Mouse (Mus musculus) 3T3-L1 (cell line): Measurements from ENCODE around the gene Cope.
A peak's percentile ranks its signal among the peaks of the same experiment; 100 is the strongest.

ENCODE experiments used
- DNase-seq: peaks from one replicate; pipeline ENCODE4 v3.0.0-alpha.2; 2015; ENCODE audit warnings: low read depth, low spot score

The Cope gene

DNA sequence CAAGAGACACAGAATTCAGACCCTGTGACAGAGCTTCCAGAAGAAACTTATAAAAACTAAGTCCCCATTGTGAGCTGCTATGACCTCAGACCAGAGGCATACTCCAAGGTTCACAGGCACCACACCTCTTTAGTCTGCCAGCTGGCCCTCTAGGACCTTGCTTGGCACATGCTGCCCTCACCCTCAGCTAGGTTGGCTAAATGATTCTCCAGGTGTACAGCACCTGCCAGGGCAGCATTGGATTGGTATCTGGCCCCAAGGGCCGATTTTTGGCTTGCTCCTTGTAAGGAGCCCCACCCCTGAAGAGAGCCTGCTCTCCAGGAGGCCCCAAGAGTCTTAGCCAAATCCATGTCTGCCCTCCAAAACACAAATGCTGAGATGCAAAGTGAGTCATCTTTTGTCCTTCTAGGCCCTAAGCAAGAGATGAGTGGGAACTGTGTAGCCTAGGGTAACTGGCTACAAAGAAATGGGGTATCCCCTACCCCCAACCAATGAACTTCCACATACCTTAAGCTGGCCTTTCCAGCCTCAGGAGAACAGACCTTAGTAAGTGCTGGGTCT is 45.6 kb downstream of the Cope start:
- DNase-seq, result peak; percentile 59

DNA sequence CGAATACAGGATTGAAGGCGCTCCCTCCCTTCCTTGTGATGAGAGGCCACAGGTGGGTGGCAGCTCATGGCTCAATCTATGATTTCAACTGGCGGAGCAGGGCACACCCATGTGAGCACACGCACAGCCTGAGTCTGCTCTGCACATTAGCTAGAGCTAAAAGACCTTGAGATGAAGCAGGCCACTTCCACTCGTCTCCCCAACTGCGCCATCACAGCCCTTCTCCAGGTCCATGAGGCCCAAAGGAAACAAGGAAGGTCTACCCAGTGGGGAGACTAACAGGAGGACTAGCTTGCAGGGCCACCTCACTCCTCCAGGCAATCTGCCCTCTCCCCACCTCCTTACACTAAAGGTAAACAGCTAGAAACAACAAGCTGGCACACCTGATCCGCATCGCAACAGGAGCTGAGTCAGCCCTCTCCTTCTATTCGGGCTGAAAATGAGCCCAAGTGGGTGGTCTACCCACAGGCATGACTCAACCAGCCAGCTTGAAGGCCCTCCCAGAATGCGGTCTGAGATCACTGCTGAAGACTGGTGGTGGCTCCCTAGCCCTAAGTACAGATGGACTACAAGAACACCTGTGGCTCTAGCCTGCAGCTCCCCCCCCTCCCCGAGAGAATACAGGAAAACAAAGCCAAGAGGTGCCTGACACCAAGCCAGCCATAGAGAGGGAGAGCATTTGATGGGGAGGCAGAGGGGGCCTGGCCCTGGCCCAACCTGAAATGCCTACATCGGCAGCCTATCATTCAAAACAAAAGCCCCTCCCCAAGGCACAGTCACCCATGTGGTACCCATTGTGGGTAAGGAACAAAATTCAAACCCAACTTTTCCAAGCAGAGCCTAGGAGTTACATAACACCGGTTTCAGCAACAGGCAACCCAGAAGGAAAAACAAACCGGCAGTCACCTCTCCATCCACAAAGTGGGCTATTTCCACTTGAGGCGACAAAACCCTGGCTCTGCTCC is 49.0 kb downstream of the Cope start:
- DNase-seq, result peak; percentile 78

DNA sequence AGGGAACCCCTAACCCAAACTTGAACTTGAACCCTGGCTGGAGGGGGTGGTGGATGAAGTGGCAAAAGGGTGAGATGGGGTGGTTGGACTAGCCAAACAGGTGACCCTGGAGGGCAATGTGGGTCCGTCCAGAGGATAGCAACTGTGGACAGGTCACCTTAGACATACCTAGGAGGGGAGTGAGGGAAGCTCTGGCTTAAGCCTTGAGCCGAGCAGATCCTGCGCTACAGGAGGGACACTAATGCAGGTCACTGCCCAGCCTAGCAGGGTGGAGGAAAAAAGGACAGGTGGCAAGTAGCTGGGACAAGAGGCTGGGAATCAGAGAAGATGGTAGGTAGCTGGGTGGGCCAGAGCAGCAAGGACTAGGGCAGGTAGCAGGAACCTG is 49.7 kb downstream of the Cope start:
- DNase-seq, result no peak

DNA sequence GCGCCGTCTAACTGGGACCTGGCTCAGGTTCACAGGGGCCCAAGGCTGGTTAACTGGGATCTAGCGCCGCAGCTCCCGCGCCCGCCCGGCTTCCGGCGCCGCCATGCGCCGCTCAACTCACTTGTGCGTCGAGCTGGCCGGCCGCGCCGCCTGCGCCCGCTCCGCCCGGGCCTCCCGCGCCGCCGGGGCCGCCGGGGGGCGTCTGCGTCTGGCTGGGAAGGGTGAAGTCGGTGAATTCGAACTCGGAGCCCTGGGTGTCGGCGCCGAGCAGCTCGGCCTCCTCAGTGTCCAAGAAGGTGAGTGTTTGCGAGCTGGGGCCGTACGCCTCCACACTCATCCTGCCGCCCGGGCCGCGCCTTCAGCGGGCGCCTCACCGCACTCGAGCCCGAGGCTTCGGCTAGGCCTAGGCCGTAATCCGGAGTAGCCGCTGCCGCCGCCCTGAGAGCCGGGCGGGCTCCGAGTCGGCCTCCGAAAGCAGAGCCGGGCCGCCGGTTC is 50.4 kb downstream of the Cope start:
- DNase-seq, result peak; percentile 45

DNA sequence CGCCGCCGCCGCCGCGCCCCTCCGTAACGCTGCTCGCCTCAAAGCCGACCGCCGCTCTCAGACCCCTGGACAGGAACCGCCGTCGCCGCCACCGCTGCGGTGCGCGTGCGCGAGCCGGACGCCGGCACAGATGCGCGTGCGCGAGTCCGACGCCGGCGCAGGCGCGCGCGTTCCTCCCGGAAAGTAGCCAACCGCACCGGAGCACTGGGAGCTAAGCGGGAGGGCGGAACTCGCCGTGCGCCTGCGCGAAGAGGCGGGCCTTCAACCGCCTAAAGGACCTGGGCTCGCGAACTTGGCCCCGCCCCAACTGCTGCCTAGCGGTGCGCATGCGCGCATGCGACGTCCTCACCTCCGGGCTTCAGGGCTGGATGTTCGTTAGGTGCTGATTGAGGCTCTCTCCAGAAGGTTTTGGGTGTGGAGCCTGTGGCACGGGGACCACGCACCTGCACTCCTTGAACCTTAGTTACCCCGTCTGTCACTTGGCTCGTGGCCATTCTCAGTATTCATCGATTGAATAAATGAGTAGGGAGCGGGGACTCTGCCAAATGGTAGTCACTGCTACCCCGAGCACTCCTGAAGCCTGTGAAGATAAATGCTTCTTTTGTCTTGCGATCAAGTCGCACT is 51.0 kb downstream of the Cope start, which contains the start of gene Upf1:
Upf1 (minus strand) TSS at position 85 of the 624 bp plus-strand sequence.
- DNase-seq, result peak; percentile 98

DNA sequence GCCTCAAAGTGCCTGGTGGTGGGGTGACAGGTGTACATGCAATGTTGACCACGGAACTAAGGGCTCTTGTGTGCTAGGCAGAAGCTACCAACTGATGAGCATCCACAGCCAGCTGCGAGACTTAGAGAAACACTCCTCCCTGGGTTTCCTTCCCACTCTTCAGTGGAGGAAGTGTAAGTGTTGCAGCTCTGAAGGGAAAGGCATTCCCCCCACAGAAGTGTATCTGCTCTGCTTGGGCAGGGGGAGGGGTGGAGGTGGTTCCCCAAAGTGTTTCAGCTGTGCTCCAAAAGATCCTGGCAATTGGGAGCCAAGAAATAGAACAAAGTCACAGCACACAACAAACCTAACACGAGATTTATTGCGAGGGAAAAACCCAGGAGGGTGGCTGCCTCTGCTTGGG is 51.7 kb downstream of the Cope start:
- DNase-seq, result no peak

DNA sequence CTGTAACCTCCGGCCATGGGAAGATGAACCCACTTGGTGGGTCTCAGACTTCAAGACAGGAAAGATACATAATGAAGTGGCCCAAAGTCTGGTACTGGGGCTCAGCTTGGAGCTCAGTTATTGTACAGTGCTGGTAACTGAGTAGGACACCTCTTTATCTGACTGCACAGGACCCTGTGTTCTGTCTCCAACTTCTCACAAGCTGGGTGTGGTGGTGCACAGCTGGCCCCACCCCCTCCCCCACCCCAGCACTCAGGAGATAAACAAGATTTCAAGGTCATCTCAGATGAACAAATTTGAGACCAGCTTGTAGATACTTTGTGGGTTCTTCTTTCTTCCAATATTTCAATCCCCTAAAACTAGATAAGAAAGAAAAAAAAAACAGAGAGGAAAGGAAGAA is 53.8 kb downstream of the Cope start:
- no peak for DNase-seq

DNA sequence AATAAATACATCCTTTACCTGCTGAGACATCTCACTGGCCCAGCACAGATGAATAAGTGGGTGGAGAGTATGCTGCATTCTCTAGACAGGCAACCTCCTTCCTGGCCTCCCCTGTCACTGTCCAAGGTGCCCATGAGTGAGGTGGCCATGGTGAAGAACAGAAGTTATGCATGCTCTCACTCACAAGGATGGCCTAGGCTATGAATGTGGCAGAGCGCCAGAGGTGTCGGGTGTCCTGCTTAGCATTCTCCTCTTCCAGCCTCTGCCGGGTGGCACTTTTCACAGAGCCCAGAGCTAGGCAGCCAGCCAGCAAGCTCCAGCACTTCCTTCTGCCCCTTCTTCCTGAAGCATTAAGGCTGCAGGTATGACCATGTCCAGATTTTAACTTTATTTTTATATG is 57.1 kb downstream of the Cope start:
- peak; percentile 92 for DNase-seq

DNA sequence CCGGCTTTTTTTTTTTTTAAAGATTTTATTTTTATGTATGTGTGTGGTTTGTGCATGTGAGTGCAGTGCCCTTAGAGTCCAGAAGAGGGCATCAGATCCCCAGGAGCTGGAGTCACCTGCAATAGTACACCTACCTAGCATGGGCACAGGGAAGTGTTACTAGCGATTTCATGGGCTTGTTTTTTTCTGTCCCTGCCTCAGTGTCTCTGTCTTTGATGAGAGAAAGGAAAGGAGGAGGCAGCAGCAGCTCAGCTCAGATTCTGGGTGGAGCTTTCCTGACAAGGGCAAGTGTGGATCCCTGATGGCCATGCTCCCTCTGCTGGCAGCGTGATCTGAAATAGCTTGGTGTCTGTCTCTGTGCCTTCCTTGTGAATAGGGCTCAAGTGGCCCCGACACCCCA is 58.5 kb downstream of the Cope start:
- peak; percentile 59 for DNase-seq

DNA sequence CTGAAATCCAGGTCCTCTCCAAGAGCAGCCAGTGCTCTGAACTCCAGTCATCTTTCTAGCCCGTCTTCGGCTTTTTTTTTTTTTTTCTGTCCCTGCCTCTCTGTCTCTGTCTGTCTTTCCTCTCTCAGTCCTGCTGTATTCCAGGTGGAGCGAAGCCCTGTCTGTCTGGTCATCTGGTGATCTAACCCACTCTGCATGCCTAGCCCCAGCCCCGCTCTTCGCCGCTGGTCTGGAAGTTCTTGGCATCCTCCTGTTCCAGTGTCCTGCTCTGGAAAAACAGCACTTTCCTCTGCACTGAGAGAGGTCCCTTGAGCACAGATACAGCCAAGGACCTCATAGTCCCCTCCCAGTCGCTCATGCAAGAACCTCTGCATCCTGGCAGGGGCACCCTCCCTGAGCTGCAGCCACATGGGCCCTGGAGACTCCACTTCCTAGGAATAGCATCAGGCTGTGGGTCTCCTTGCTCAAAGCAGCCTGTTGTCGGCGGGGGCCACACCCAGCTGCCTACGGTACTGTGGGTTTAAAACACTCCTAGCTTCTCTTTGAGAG is 59.2 kb downstream of the Cope start:
- DNase-seq, result no peak
